Mouse (Mus musculus) adrenal gland, adult (tissue): Measurements from ENCODE around the gene Vps37c.

ENCODE experiments used
- DNase-seq, 2 experiments: peaks; one replicate each; pipeline ENCODE4 v3.0.0; 2022 to 2023; ENCODE audit warnings: low spot score in 1 of 2; ENCODE audit not compliant: inconsistent age in 2 of 2

Gene Vps37c

GRCm38 (mm10) chr19:10688537-10689352 lies at the start of gene Vps37c:
Gene Vps37c (plus strand): TSS chr19:10688735.
- DNase-seq: peak; percentile 94 to 100

GRCm38 (mm10) chr19:10640080-10640479 lies 48.5 kb upstream of the Vps37c start:
- no peak for DNase-seq

GRCm38 (mm10) chr19:10640589-10641378 lies 47.8 kb upstream of the Vps37c start:
- DNase-seq: no peak

GRCm38 (mm10) chr19:10645616-10646015 lies 42.9 kb upstream of the Vps37c start:
- DNase-seq: peak; percentile 54 to 74

- no peak for DNase-seq
Observed at GRCm38 (mm10) chr19:10648156-10648555, 40.4 kb upstream of the Vps37c start.

- no peak for DNase-seq
Observed at GRCm38 (mm10) chr19:10656058-10656457, 32.5 kb upstream of the Vps37c start.

GRCm38 (mm10) chr19:10657742-10658141 lies 30.8 kb upstream of the Vps37c start:
- no peak for DNase-seq

GRCm38 (mm10) chr19:10658406-10658805 lies 30.1 kb upstream of the Vps37c start:
- DNase-seq: no peak

- DNase-seq: no peak
Observed at GRCm38 (mm10) chr19:10661373-10661772, 27.2 kb upstream of the Vps37c start.

- DNase-seq: no peak
Observed at GRCm38 (mm10) chr19:10661919-10662318, 26.6 kb upstream of the Vps37c start.

GRCm38 (mm10) chr19:10662665-10663064 lies 25.9 kb upstream of the Vps37c start:
- DNase-seq: no peak

GRCm38 (mm10) chr19:10665093-10665492 lies 23.4 kb upstream of the Vps37c start:
- DNase-seq: no peak

GRCm38 (mm10) chr19:10665499-10665898 lies 23.0 kb upstream of the Vps37c start:
- peak; percentile 46 to 82 for DNase-seq

GRCm38 (mm10) chr19:10671319-10671718 lies 17.2 kb upstream of the Vps37c start:
- DNase-seq: no peak

GRCm38 (mm10) chr19:10671854-10672417 lies 16.6 kb upstream of the Vps37c start:
- no peak for DNase-seq

GRCm38 (mm10) chr19:10673275-10673674 lies 15.3 kb upstream of the Vps37c start:
- no peak for DNase-seq

GRCm38 (mm10) chr19:10676656-10677055 lies 11.9 kb upstream of the Vps37c start:
- DNase-seq: no peak

GRCm38 (mm10) chr19:10677915-10678771 lies 10.4 kb upstream of the Vps37c start, which contains the start of gene Pga5:
Gene Pga5 (minus strand): TSS chr19:10678071.
- peak; percentile 78 to 94 for DNase-seq

GRCm38 (mm10) chr19:10678772-10679067 lies 9.8 kb upstream of the Vps37c start:
- DNase-seq: no peak

- no peak for DNase-seq
Observed at GRCm38 (mm10) chr19:10681571-10681970, 7.0 kb upstream of the Vps37c start.

- no peak for DNase-seq
Observed at GRCm38 (mm10) chr19:10685081-10685480, 3.5 kb upstream of the Vps37c start.
